Mouse (Mus musculus): ENCODE data around the gene Fam166a. TPM values are rescaled to one million over a fixed set of nuclear protein-coding genes. Genes with fewer than 3 reads are reported as not detected.

Fam166a gene
- polyA plus RNA-seq, 1 experiment from 2014 or later, result 0.93 TPM

- Histone ChIP-seq H3K4me1 (ENCODE audit: control insufficient read depth in 2 of 2, insufficient read depth in 2 of 2, low read length in 2 of 2) (peaks cover 2 to 9% of the 10 kb centered on the region in 2 experiments; a peak in 2 of 4 replicates), H3K9ac (ENCODE audit: low read length) (peak overlapping the region; percentile 78), H3K9me3 (ENCODE audit: control insufficient read depth, low read length) (no peaks in the 10 kb centered on the region), H3K4me3 (ENCODE audit: control insufficient read depth in 1 of 2, insufficient read depth in 1 of 2, low read depth in 1 of 2, low read length in 2 of 2) (peak overlapping the region; percentile 47 to 51), H3K4me2 (ENCODE audit: low read length) (peak overlapping the region; percentile 97), H3K27me3 (ENCODE audit: control insufficient read depth, insufficient read depth, low read length) (peaks cover 26% of the 10 kb centered on the region), H3K36me3 (ENCODE audit: control insufficient read depth, insufficient read depth, low read length) (no peaks in the 10 kb centered on the region; the same call in 1 of the 2 replicates), H3K27ac (replicated peaks in 1 of 2; ENCODE audit: control insufficient read depth in 1 of 2, insufficient read depth in 1 of 2, low read depth in 2 of 2, low read length in 2 of 2) (peak overlapping the region; percentile 0 to 63; a peak in 3 of 4 replicates)
- ATAC-seq (ENCODE audit: insufficient number of reproducible peaks, insufficient read depth, low FRiP score, low read depth), result peak; percentile 63
- WGBS, result 2% methylated on average over 59 of the region's 64 CpGs
Observed at GRCm38 (mm10) chr2:25185625-25186574, 32.6 kb upstream of the Fam166a start.

GRCm38 (mm10) chr2:25186575-25186930, 32.0 kb upstream of the Fam166a start:
- Histone ChIP-seq H3K27me3 (ENCODE audit: control insufficient read depth, insufficient read depth, low read length) (peaks cover 26% of the 10 kb centered on the region), H3K4me1 (ENCODE audit: control insufficient read depth in 2 of 2, insufficient read depth in 2 of 2, low read length in 2 of 2) (peaks cover 2 to 9% of the 10 kb centered on the region in 2 experiments; a peak in 2 of 4 replicates), H3K4me2 (ENCODE audit: low read length) (peak overlapping the region; percentile 97), H3K4me3 (ENCODE audit: control insufficient read depth in 1 of 2, insufficient read depth in 1 of 2, low read depth in 1 of 2, low read length in 2 of 2) (peak overlapping the region in 1 of 2 experiments; percentile 51; a peak in 1 of 4 replicates), H3K36me3 (ENCODE audit: control insufficient read depth, insufficient read depth, low read length) (no peaks in the 10 kb centered on the region; the same call in 1 of the 2 replicates), H3K9me3 (ENCODE audit: control insufficient read depth, low read length) (no peaks in the 10 kb centered on the region), H3K27ac (replicated peaks in 1 of 2; ENCODE audit: control insufficient read depth in 1 of 2, insufficient read depth in 1 of 2, low read depth in 2 of 2, low read length in 2 of 2) (no peak overlapping the region), H3K9ac (ENCODE audit: low read length) (no peak overlapping the region)
- no peak for ATAC-seq (ENCODE audit: insufficient number of reproducible peaks, insufficient read depth, low FRiP score, low read depth)
- WGBS, result 35% methylated on average over 5 of the region's 5 CpGs

- peaks cover 26% of the 10 kb centered on the region for H3K27me3 ChIP-seq (ENCODE audit: control insufficient read depth, insufficient read depth, low read length)
- H3K9ac ChIP-seq (ENCODE audit: low read length), result no peak overlapping the region
- 79% methylated on average over 6 of the region's 6 CpGs for WGBS
- H3K36me3 ChIP-seq (ENCODE audit: control insufficient read depth, insufficient read depth, low read length), result no peaks in the 10 kb centered on the region; the same call in 1 of the 2 replicates
- no peak overlapping the region for H3K4me3 ChIP-seq (ENCODE audit: control insufficient read depth in 1 of 2, insufficient read depth in 1 of 2, low read depth in 1 of 2, low read length in 2 of 2)
- no peak overlapping the region for H3K4me2 ChIP-seq (ENCODE audit: low read length)
- H3K4me1 ChIP-seq (ENCODE audit: control insufficient read depth in 2 of 2, insufficient read depth in 2 of 2, low read length in 2 of 2), result peaks cover 2 to 4% of the 10 kb centered on the region in 2 experiments; a peak in 2 of 4 replicates
- H3K27ac ChIP-seq (replicated peaks in 1 of 2; ENCODE audit: control insufficient read depth in 1 of 2, insufficient read depth in 1 of 2, low read depth in 2 of 2, low read length in 2 of 2), result no peak overlapping the region
- no peak for ATAC-seq (ENCODE audit: insufficient number of reproducible peaks, insufficient read depth, low FRiP score, low read depth)
- H3K9me3 ChIP-seq (ENCODE audit: control insufficient read depth, low read length), result no peaks in the 10 kb centered on the region
Observed at GRCm38 (mm10) chr2:25187841-25188240, 30.7 kb upstream of the Fam166a start.

- H3K9me3 ChIP-seq (ENCODE audit: control insufficient read depth, low read length), result no peaks in the 10 kb centered on the region
- 2% methylated on average over 6 of the region's 6 CpGs for WGBS
- ATAC-seq (ENCODE audit: insufficient number of reproducible peaks, insufficient read depth, low FRiP score, low read depth), result peak; percentile 54
- H3K4me2 ChIP-seq (ENCODE audit: low read length), result peak overlapping the region; percentile 72
- peak overlapping the region; percentile 30; the same call in 1 of the 2 replicates for H3K9ac ChIP-seq (ENCODE audit: low read length)
- no peak overlapping the region for H3K4me3 ChIP-seq (ENCODE audit: control insufficient read depth in 1 of 2, insufficient read depth in 1 of 2, low read depth in 1 of 2, low read length in 2 of 2)
- peak overlapping the region in 1 of 2 experiments; percentile 59; a peak in 2 of 4 replicates for H3K27ac ChIP-seq (replicated peaks in 1 of 2; ENCODE audit: control insufficient read depth in 1 of 2, insufficient read depth in 1 of 2, low read depth in 2 of 2, low read length in 2 of 2)
- H3K4me1 ChIP-seq (ENCODE audit: control insufficient read depth in 2 of 2, insufficient read depth in 2 of 2, low read length in 2 of 2), result peaks cover 9 to 24% of the 10 kb centered on the region in 2 experiments; a peak in 3 of 4 replicates
- H3K36me3 ChIP-seq (ENCODE audit: control insufficient read depth, insufficient read depth, low read length), result peaks cover 4% of the 10 kb centered on the region; the same call in 1 of the 2 replicates
- peaks cover 5% of the 10 kb centered on the region for H3K27me3 ChIP-seq (ENCODE audit: control insufficient read depth, insufficient read depth, low read length)
Observed at GRCm38 (mm10) chr2:25193330-25193770, 25.2 kb upstream of the Fam166a start.

- WGBS, result 64% methylated on average over 5 of the region's 5 CpGs
- H3K4me3 ChIP-seq (ENCODE audit: control insufficient read depth in 1 of 2, insufficient read depth in 1 of 2, low read depth in 1 of 2, low read length in 2 of 2), result no peak overlapping the region
- H3K36me3 ChIP-seq (ENCODE audit: control insufficient read depth, insufficient read depth, low read length), result peaks cover 9% of the 10 kb centered on the region
- H3K4me2 ChIP-seq (ENCODE audit: low read length), result peak overlapping the region; percentile 72; the same call in 1 of the 2 replicates
- peak overlapping the region; percentile 30; the same call in 1 of the 2 replicates for H3K9ac ChIP-seq (ENCODE audit: low read length)
- peak overlapping the region in 1 of 2 experiments; percentile 59; a peak in 2 of 4 replicates for H3K27ac ChIP-seq (replicated peaks in 1 of 2; ENCODE audit: control insufficient read depth in 1 of 2, insufficient read depth in 1 of 2, low read depth in 2 of 2, low read length in 2 of 2)
- ATAC-seq (ENCODE audit: insufficient number of reproducible peaks, insufficient read depth, low FRiP score, low read depth), result no peak
- peaks cover 9 to 26% of the 10 kb centered on the region in 2 experiments; a peak in 3 of 4 replicates for H3K4me1 ChIP-seq (ENCODE audit: control insufficient read depth in 2 of 2, insufficient read depth in 2 of 2, low read length in 2 of 2)
- no peaks in the 10 kb centered on the region for H3K9me3 ChIP-seq (ENCODE audit: control insufficient read depth, low read length)
- peaks cover 5% of the 10 kb centered on the region for H3K27me3 ChIP-seq (ENCODE audit: control insufficient read depth, insufficient read depth, low read length)
Observed at GRCm38 (mm10) chr2:25194006-25194405, 24.5 kb upstream of the Fam166a start.

GRCm38 (mm10) chr2:25194486-25195171, 23.9 kb upstream of the Fam166a start:
- 74% methylated on average over 17 of the region's 17 CpGs for WGBS
- Histone ChIP-seq H3K9ac (ENCODE audit: low read length) (no peak overlapping the region), H3K27ac (replicated peaks in 1 of 2; ENCODE audit: control insufficient read depth in 1 of 2, insufficient read depth in 1 of 2, low read depth in 2 of 2, low read length in 2 of 2) (no peak overlapping the region), H3K9me3 (ENCODE audit: control insufficient read depth, low read length) (no peaks in the 10 kb centered on the region), H3K4me3 (ENCODE audit: control insufficient read depth in 1 of 2, insufficient read depth in 1 of 2, low read depth in 1 of 2, low read length in 2 of 2) (0 out of 4 replicates have a peak overlapping the region, but pooled peaks of 1 of the 2 experiments have one; percentile 42), H3K36me3 (ENCODE audit: control insufficient read depth, insufficient read depth, low read length) (peaks cover 15% of the 10 kb centered on the region), H3K4me2 (ENCODE audit: low read length) (peak overlapping the region; percentile 72), H3K27me3 (ENCODE audit: control insufficient read depth, insufficient read depth, low read length) (peaks cover 5% of the 10 kb centered on the region), H3K4me1 (ENCODE audit: control insufficient read depth in 2 of 2, insufficient read depth in 2 of 2, low read length in 2 of 2) (peaks cover 9 to 26% of the 10 kb centered on the region in 2 experiments; a peak in 3 of 4 replicates)
- ATAC-seq (ENCODE audit: insufficient number of reproducible peaks, insufficient read depth, low FRiP score, low read depth), result no peak
